Comparison of ENCODE assay signal across 9 mouse cellular contexts in the genomic region with DNA sequence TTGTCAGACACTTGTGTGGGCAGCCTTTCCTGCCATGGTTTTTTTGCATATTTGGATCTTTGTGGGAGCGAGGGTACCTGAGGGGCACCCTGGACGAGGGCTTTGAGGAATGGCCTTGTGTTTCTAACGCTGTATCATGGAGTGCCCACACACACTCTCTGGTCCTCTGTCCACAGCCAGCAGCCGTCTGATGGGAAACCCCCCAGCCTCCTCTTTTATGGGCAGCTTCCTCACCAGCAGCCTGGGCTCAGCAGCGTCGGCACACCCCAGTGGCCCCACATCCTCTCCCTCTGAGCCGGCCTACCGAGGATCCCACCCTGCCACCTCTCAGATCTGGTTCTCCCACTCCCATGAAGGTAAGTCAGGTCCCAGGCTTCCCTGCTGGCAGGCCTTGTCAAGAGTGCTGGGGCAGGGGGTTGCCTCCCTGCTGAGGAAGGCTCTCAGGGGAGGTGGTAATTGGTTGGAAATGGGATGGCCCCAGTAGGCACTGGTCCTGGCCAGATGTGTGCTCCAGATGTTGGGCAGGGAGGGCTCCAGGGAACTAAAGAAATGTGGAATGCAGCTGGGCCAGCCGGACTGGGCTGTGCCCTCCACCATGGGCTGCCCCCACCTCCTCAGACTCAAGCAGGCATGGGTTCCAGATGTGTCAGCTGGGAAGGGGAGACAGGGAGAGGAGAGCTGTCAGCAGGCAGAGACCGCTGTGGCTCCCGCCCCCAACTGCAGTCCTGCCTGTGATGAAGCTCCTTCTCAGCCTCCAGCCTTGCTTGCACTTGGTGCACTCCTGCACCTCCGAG. TPM values are rescaled to one million over a fixed set of nuclear protein-coding genes. Genes with fewer than 3 reads are reported as not detected.
DNase-seq lines count a peak whose midpoint lies in the region; ATAC-seq lines count a peak whose summit lies in the region.
"Had no signal": no experiment of that assay in that cellular context is flagged by ENCODE, and none has a peak within 500 bp of the region (broad histone marks: within the 10 kb centered on the region; RNA-seq: fewer than 3 reads in every experiment).

No protein-coding gene starts in this region.

- H3K27me3 ChIP-seq in heart, embryonic 13.5 days (replicated peaks) = no peaks in the 10 kb centered on the region; the same call in 1 of the 2 replicates
- no peaks in the 10 kb centered on the region for H3K27me3 ChIP-seq in limb, embryonic 10.5 days (ENCODE audit: low read depth, poor library complexity, severe bottlenecking)

- DNase-seq in heart, postnatal 14 days = no peak
- DNase-seq in retina, postnatal 1 day = peak; percentile 14
- DNase-seq in retina, embryonic 14.5 days (ENCODE audit: low spot score) = no peak
- peak; percentile 88 for DNase-seq in limb, embryonic 10.5 days (ENCODE audit: low spot score)
- DNase-seq in thymus, postnatal 25 days = no peak
- DNase-seq in adrenal gland, postnatal 14 days = no peak
- no peak for DNase-seq in right cerebral cortex, adult 18-20 months

- no peak overlapping the region for H3K27ac ChIP-seq in heart, embryonic 13.5 days (replicated peaks)
- peak overlapping the region; percentile 57 for H3K27ac ChIP-seq in limb, embryonic 10.5 days
- H3K27ac ChIP-seq: left cerebral cortex, adult 2 months had no signal

- ATAC-seq in heart, embryonic 13.5 days (ENCODE audit: extremely low read depth, insufficient number of reproducible peaks, low FRiP score, low TSS enrichment) = no peak

- H3K4me1 ChIP-seq in heart, embryonic 13.5 days = peaks cover 94% of the 10 kb centered on the region
- peaks cover 99% of the 10 kb centered on the region for H3K4me1 ChIP-seq in limb, embryonic 10.5 days

- 0 out of 2 replicates have a peak, but pooled peaks cover 6% of the 10 kb centered on the region for H3K36me3 ChIP-seq in heart, embryonic 13.5 days
- peaks cover 74% of the 10 kb centered on the region for H3K36me3 ChIP-seq in limb, embryonic 10.5 days

- peak overlapping the region; percentile 33 for H3K9ac ChIP-seq in heart, embryonic 13.5 days

- 59% methylated on average over 12 of the region's 12 CpGs for WGBS in heart, embryonic 13.5 days
- WGBS in limb, embryonic 10.5 days = 35% methylated on average over 12 of the region's 12 CpGs

- intact Hi-C loops in heart, postnatal 14 days (cut with DNase I) = no loop called here

- no peaks in the 10 kb centered on the region for H3K9me3 ChIP-seq in heart, embryonic 13.5 days
- no peaks in the 10 kb centered on the region for H3K9me3 ChIP-seq in limb, embryonic 10.5 days (replicated peaks)

- H3K4me3 ChIP-seq in heart, embryonic 13.5 days = no peak overlapping the region
- H3K4me3 ChIP-seq in limb, embryonic 10.5 days = peak overlapping the region; percentile 20
- H3K4me3 ChIP-seq: left cerebral cortex, adult 2 months had no signal

- H3K4me2 ChIP-seq in heart, embryonic 13.5 days = no peak overlapping the region

RNA-seq across cellular contexts. Expression of a gene that starts 26.3 kb away (rescaled TPM):
- polyA plus RNA-seq in heart, embryonic 13.5 days (2015; fragmentation: Nextera tagmentation; extraction: Ambion mirVana) = 4.4 and 5.2 TPM in 2 replicates
- 10 to 100 TPM in 1 of 2 experiments, 1 to 10 TPM in 1; 7.8 to 10.0 TPM for total RNA-seq in heart, postnatal 14 days (2021)
- polyA plus RNA-seq in limb, embryonic 10.5 days (2016; fragmentation: Nextera tagmentation; extraction: Ambion mirVana) = 19.9 and 20.3 TPM in 2 replicates
- 12.4 and 17.2 TPM in 2 replicates for total RNA-seq in adrenal gland, postnatal 14 days (2021)

Comparison
In these comparisons a context has a peak if more than half of its experiments do, and no peak if none do; other contexts are left out.
1. DNase-seq: peak in retina, postnatal 1 day (single experiment) and limb, embryonic 10.5 days (single experiment); none in heart, postnatal 14 days (0 of 2), retina, embryonic 14.5 days (single experiment), thymus, postnatal 25 days (single experiment), adrenal gland, postnatal 14 days (single experiment) and right cerebral cortex, adult 18-20 months (single experiment).